Mouse (Mus musculus): ENCODE data around the gene Tmem184c. TPM values are rescaled to one million over a fixed set of nuclear protein-coding genes. Genes with fewer than 3 reads are reported as not detected.

Tmem184c gene
- polyA plus RNA-seq, 1 experiment: 80.8 TPM

DNA sequence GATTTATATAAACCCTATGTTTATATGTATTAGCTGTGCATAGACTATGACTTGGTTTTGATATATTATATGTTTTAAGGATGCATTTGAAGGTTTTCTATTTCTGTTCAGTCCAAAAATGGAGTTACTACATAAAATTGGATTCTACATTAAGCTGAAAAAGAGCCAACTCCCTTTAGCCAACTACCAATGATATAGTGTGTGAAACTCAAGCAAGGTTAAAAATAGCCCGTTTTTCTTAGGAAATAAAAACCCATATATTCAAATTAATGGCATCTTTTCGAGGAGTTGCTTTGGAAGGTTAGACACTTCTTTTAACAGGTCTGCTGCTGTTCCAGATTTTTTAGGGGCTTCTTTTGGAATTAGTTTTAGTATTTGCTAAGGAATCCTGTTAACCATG is 22.7 kb upstream of the Tmem184c start:
- no peak for TF ChIP-seq CTCF (IDR thresholded peaks at IDR 0.05; ENCODE audit: borderline replicate concordance, insufficient read depth, low read depth, low read length)
- TF ChIP-seq POLR2A (IDR thresholded peaks at IDR 0.05; ENCODE audit: borderline replicate concordance, insufficient read depth, low read length): no peak
- H3K27ac ChIP-seq (ENCODE audit: insufficient read depth, low read length): no peak overlapping the region
- no peaks in the 10 kb centered on the region for H3K27me3 ChIP-seq (ENCODE audit: control insufficient read depth, insufficient read depth, low read length)
- 78% methylated on average over 2 of the region's 2 CpGs for WGBS
- H3K4me1 ChIP-seq (ENCODE audit: control insufficient read depth, insufficient read depth, low read length): no peaks in the 10 kb centered on the region
- DNase-seq: no peak
- H3K4me3 ChIP-seq (replicated peaks; ENCODE audit: insufficient read depth, low read depth, low read length): no peak overlapping the region

DNA sequence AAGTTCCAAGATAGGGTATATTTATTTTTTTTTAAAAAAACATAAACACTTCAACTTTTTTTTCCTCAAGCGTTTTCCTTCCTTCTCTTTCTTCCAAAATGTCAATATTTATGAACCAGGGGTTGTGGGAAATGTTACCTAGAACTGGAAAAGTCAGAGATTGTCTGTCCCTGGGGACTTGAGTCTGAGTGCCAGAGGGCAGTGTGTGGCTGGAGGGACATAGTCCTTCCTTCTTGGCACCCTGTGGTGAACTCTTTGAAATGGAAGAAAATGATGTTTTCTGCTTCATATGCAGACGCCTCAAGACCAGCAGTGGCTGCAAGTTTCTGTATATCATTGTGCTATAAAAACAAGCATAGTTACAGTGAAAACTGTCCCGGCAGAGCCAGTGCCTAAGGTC is 20.2 kb upstream of the Tmem184c start:
- 56% methylated on average over 3 of the region's 3 CpGs for WGBS
- Histone ChIP-seq H3K4me3 (replicated peaks; ENCODE audit: insufficient read depth, low read depth, low read length) (no peak overlapping the region), H3K27ac (ENCODE audit: insufficient read depth, low read length) (no peak overlapping the region), H3K27me3 (ENCODE audit: control insufficient read depth, insufficient read depth, low read length) (no peaks in the 10 kb centered on the region), H3K4me1 (ENCODE audit: control insufficient read depth, insufficient read depth, low read length) (no peaks in the 10 kb centered on the region)
- no peak for DNase-seq
- TF ChIP-seq CTCF (IDR thresholded peaks at IDR 0.05; ENCODE audit: borderline replicate concordance, insufficient read depth, low read depth, low read length) (no peak), POLR2A (IDR thresholded peaks at IDR 0.05; ENCODE audit: borderline replicate concordance, insufficient read depth, low read length) (no peak)

DNA sequence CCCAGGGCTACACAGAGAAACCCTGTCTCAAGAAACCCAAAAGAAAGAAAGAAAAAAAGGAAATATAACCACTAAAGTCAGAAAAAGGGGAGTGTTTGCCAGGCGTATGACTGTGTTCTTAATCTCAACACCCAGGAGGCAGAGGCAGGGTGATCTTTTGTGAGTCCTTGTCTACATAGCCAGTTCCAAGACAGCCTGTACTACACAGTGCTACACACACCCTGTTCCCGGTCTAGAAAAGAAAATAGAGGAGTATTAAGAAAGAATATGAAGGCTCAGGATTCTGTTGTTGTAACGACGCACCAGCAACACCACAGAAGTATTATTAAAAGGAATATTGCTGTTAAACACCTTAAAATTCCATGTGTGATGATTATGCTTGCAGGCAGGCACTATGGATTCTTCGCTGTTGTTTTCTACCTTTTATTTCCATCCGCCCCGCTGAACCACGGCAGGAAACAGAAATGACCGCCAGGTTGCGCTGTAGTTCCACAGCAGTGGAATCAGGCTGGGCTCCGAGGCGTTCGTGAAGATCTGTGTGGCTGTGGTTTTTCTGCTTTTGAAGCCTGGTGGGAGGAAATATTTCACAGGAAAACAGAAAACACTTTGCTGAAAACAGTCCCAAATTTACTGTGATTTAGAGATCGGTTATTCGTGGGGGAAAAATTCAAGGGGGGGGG is 19.5 kb upstream of the Tmem184c start:
- Histone ChIP-seq H3K4me1 (ENCODE audit: control insufficient read depth, insufficient read depth, low read length) (no peaks in the 10 kb centered on the region), H3K4me3 (replicated peaks; ENCODE audit: insufficient read depth, low read depth, low read length) (no peak overlapping the region), H3K27ac (ENCODE audit: insufficient read depth, low read length) (no peak overlapping the region), H3K27me3 (ENCODE audit: control insufficient read depth, insufficient read depth, low read length) (no peaks in the 10 kb centered on the region)
- no peak for TF ChIP-seq POLR2A (IDR thresholded peaks at IDR 0.05; ENCODE audit: borderline replicate concordance, insufficient read depth, low read length)
- TF ChIP-seq CTCF (IDR thresholded peaks at IDR 0.05; ENCODE audit: borderline replicate concordance, insufficient read depth, low read depth, low read length): peak; percentile 89
- peak; percentile 45 to 65 for DNase-seq
- 16% methylated on average over 15 of the region's 15 CpGs for WGBS

DNA sequence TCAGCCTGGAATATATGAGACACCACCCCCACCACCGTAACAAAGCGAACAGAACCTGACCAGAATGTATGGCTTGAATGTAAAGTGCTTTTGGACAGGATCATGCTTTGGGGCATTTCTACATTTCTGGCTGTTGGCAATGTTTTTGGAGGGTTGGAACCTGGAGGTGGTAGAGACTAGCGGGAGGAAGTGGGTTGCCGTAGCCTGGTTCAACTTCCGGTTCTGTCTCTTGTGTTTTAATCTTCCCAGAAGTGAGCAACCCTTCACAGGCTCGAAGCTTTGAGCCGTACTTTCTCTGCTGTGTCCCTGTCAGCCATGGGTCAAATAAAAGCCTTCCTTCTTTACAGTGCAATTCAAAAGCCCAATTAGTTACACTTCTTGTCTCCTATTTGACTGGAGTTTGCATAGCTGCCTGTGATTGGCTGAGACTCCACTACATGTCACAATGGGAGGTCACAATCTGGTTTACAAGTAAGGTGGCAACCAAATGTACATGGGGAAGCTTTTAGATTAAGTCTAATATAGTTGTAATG is 13.2 kb upstream of the Tmem184c start:
- WGBS: 48% methylated on average over 7 of the region's 7 CpGs
- TF ChIP-seq POLR2A (IDR thresholded peaks at IDR 0.05; ENCODE audit: borderline replicate concordance, insufficient read depth, low read length): no peak
- no peak for TF ChIP-seq CTCF (IDR thresholded peaks at IDR 0.05; ENCODE audit: borderline replicate concordance, insufficient read depth, low read depth, low read length)

DNA sequence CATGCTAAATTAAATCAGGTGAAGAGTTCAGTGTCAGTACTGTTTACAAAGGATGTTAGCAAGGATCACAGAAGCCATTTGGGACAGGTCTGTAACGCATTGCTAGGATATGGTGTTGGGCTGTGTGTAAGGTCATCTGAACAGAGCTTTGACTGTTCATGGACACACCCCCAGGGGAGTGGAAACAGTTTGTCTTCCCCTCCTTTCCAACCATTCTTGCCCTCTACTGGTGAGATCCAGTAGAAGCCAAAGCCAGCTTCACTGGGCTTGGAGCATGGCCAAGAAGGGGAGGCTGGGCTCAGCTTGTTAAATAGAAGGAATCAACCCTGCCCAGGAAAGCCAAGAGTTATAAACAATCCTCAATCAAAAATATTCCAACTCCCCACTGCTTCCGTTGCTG is 7.4 kb upstream of the Tmem184c start:
- DNase-seq: peak in 1 of 2 experiments; percentile 12
- Histone ChIP-seq H3K27ac (ENCODE audit: insufficient read depth, low read length) (no peak overlapping the region), H3K27me3 (ENCODE audit: control insufficient read depth, insufficient read depth, low read length) (no peaks in the 10 kb centered on the region), H3K4me3 (replicated peaks; ENCODE audit: insufficient read depth, low read depth, low read length) (no peak overlapping the region), H3K4me1 (ENCODE audit: control insufficient read depth, insufficient read depth, low read length) (no peaks in the 10 kb centered on the region)
- 42% methylated on average over 2 of the region's 2 CpGs for WGBS
- TF ChIP-seq POLR2A (IDR thresholded peaks at IDR 0.05; ENCODE audit: borderline replicate concordance, insufficient read depth, low read length) (no peak), CTCF (IDR thresholded peaks at IDR 0.05; ENCODE audit: borderline replicate concordance, insufficient read depth, low read depth, low read length) (no peak; the same call in 1 of the 2 replicates)

More for the DNA sequence above, 13.2 kb upstream of the Tmem184c start:
- DNase-seq: no peak
- Histone ChIP-seq H3K27ac (ENCODE audit: insufficient read depth, low read length) (no peak overlapping the region), H3K27me3 (ENCODE audit: control insufficient read depth, insufficient read depth, low read length) (no peaks in the 10 kb centered on the region), H3K4me1 (ENCODE audit: control insufficient read depth, insufficient read depth, low read length) (no peaks in the 10 kb centered on the region), H3K4me3 (replicated peaks; ENCODE audit: insufficient read depth, low read depth, low read length) (no peak overlapping the region)

DNA sequence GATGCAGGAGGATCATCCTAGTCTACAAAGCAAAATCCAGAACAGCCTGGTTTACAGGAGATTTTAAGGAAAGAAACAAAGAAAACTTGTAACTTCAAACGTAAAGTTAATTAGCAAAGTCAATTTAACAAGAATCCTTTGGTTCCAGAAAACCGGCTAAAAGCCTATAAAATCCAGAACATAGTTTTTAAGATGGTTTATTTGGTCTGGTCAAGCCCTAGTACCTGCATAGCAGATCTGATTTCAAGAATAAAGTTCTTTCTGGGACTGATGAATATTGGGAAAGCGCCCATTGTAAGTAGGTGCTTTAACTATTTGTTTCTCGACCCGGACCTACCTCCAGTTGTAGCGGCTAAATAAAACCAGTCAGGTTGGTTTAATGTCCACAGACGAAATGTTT is 877 bp downstream of the Tmem184c start:
- Histone ChIP-seq H3K27me3 (ENCODE audit: control insufficient read depth, insufficient read depth, low read length) (no peaks in the 10 kb centered on the region), H3K27ac (ENCODE audit: insufficient read depth, low read length) (no peak overlapping the region), H3K4me3 (replicated peaks; ENCODE audit: insufficient read depth, low read depth, low read length) (peak overlapping the region; percentile 93), H3K4me1 (ENCODE audit: control insufficient read depth, insufficient read depth, low read length) (no peaks in the 10 kb centered on the region)
- 7% methylated on average over 7 of the region's 7 CpGs for WGBS
- DNase-seq: no peak
- no peak for TF ChIP-seq CTCF (IDR thresholded peaks at IDR 0.05; ENCODE audit: borderline replicate concordance, insufficient read depth, low read depth, low read length)
- TF ChIP-seq POLR2A (IDR thresholded peaks at IDR 0.05; ENCODE audit: borderline replicate concordance, insufficient read depth, low read length): no peak

DNA sequence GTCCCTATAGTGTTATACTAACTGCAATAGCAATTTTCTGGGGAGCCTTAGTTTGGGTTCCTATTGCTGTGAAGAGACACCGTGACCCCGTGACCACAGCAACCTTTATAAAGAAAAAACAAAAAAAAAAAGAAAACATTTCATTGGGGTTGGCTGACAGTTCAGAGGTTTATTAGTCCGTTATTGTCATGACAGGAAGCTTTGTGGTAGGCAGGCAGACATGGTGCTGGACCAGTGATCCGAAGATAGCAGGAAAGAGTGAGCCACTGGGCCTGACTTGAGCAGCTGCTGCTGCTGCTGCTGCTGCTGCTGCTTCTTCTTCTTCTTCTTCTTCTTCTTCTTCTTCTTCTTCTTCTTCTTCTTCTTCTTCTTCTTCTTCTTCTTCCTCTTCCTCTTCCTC is 26.3 kb downstream of the Tmem184c start:
- no peak for DNase-seq
- H3K27ac ChIP-seq (ENCODE audit: insufficient read depth, low read length): no peak overlapping the region
- H3K4me1 ChIP-seq (ENCODE audit: control insufficient read depth, insufficient read depth, low read length): no peaks in the 10 kb centered on the region
- 82% methylated on average over 4 of the region's 4 CpGs for WGBS
- no peaks in the 10 kb centered on the region for H3K27me3 ChIP-seq (ENCODE audit: control insufficient read depth, insufficient read depth, low read length)
- no peak for TF ChIP-seq POLR2A (IDR thresholded peaks at IDR 0.05; ENCODE audit: borderline replicate concordance, insufficient read depth, low read length)
- TF ChIP-seq CTCF (IDR thresholded peaks at IDR 0.05; ENCODE audit: borderline replicate concordance, insufficient read depth, low read depth, low read length): no peak
- no peak overlapping the region for H3K4me3 ChIP-seq (replicated peaks; ENCODE audit: insufficient read depth, low read depth, low read length)

DNA sequence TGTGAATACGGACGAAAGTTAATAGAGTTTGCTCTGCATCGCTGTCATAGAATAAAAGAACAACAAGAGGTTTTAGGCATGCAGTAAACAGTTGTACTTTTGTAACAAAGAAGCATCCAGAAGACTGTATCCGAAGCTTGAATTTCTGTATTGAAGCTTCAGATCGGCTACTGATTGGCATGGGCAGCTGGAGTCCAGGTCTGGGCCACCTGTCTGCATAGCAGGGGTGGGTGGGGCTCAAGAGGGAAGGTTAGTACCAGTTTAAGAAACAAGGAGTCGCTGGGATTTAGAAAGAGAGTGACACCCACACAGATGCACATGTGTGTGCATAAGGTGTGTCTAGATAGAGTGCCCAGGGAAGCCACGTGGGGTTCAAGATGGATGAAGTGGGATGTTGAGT is 32.8 kb downstream of the Tmem184c start:
- DNase-seq: no peak
- Histone ChIP-seq H3K27me3 (ENCODE audit: control insufficient read depth, insufficient read depth, low read length) (no peaks in the 10 kb centered on the region), H3K4me1 (ENCODE audit: control insufficient read depth, insufficient read depth, low read length) (no peaks in the 10 kb centered on the region), H3K4me3 (replicated peaks; ENCODE audit: insufficient read depth, low read depth, low read length) (no peak overlapping the region), H3K27ac (ENCODE audit: insufficient read depth, low read length) (no peak overlapping the region)
- 90% methylated on average over 7 of the region's 7 CpGs for WGBS
- TF ChIP-seq POLR2A (IDR thresholded peaks at IDR 0.05; ENCODE audit: borderline replicate concordance, insufficient read depth, low read length): no peak
- TF ChIP-seq CTCF (IDR thresholded peaks at IDR 0.05; ENCODE audit: borderline replicate concordance, insufficient read depth, low read depth, low read length): no peak

All from cerebellum, adult 2 months (tissue).